Mouse (Mus musculus) heart, embryonic 10.5 days (tissue): ENCODE results near the gene Hba-a2. TPM values are rescaled to one million over a fixed set of nuclear protein-coding genes. Genes with fewer than 3 reads are reported as not detected.
A peak's percentile ranks its signal among the peaks of the same experiment; 100 is the strongest.
"Not testable (repeated sequence)": the region's sequence is repeated elsewhere in the genome, so short reads cannot be mapped to it uniquely, and the experiment has no call there.

Experiments used
- DNase-seq: peaks from one replicate; pipeline ENCODE4 v3.0.0-alpha.2; 2017; ENCODE audit warnings: low spot score
- H3K27ac ChIP-seq: fragments of 300-500 bp; sonication (generic); 2 replicates; pipeline ENCODE4 v1.5.1; 2016; ENCODE audit warnings: mild to moderate bottlenecking
- H3K27me3 ChIP-seq: fragments of 300-500 bp; sonication (generic); 2 replicates; pipeline ENCODE4 v1.6.1; 2016; ENCODE audit warnings: mild to moderate bottlenecking; ENCODE audit not compliant: poor library complexity, insufficient read depth, severe bottlenecking
- H3K36me3 ChIP-seq: fragments of 300-500 bp; sonication (generic); 2 replicates; pipeline ENCODE4 v1.6.1; 2016; ENCODE audit warnings: mild to moderate bottlenecking, moderate library complexity
- H3K4me1 ChIP-seq: fragments of 300-500 bp; sonication (generic); 2 replicates; pipeline ENCODE4 v1.6.1; 2016; ENCODE audit warnings: mild to moderate bottlenecking
- H3K4me3 ChIP-seq: fragments of 300-500 bp; sonication (generic); 2 replicates; pipeline ENCODE4 v1.5.1; 2016; ENCODE audit warnings: mild to moderate bottlenecking, moderate library complexity
- H3K9me3 ChIP-seq: fragments of 300-500 bp; sonication (generic); 2 replicates; pipeline ENCODE4 v1.6.1; 2016; ENCODE audit warnings: mild to moderate bottlenecking, moderate library complexity
- WGBS: fragments of 180-500 bp; shearing (Covaris S2); methylation state at CpG from one replicate; pipeline ENCODE4 v1.1.7; 2016; 5-methylcytosine and 5-hydroxymethylcytosine counted together
- polyA plus RNA-seq: library from polyadenylated mRNA; unstranded; fragments of >200 nt; fragmentation: Nextera tagmentation; extraction: Ambion mirVana; gene quantifications from 2 replicates; pipeline ENCODE4 v1.2.1, GENCODE M21; 2016

Hba-a2 gene
- polyA plus RNA-seq = 9,075 and 12,184 TPM in 2 replicates

- not testable (repeated sequence) for H3K4me1 ChIP-seq, H3K4me3 ChIP-seq, H3K9me3 ChIP-seq, H3K36me3 ChIP-seq, DNase-seq, H3K27ac ChIP-seq
- H3K27me3 ChIP-seq = peaks cover 14% of the 10 kb centered on the region
- no CpG with 5 or more reads among the region's 4 CpGs for WGBS
These were observed at the start of gene Hba-a2 for GRCm38 (mm10) chr11:32296203-32296602. TSS of gene Hba-a2 (plus strand) at chr11:32296489.

DNA sequence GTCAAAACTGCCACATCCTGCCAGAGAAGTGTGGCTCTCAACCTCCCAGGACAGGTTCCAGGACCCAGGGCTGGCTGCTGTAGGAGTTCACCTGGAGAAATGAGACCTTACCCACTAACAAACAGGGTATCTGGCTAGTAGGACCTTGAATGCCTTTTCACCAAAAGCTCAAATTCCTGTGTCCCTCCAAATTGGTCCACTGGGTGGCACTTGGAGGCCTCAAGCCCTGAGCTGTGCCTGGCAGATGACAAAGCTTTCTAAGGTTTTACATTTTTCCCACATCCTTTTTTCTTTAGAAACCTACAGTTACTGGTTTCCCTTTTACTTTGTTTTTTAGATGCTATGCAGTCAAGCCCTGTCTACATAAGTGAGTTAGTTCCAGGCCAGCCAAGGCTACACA lies 49.2 kb upstream of the Hba-a2 start:
- H3K9me3 ChIP-seq = no peaks in the 10 kb centered on the region
- H3K27ac ChIP-seq = peak overlapping the region; percentile 38
- no peak overlapping the region for H3K4me3 ChIP-seq
- peaks cover 16% of the 10 kb centered on the region; the same call in 1 of the 2 replicates for H3K4me1 ChIP-seq
- H3K36me3 ChIP-seq = peaks cover 58% of the 10 kb centered on the region
- no peak for DNase-seq
- H3K27me3 ChIP-seq = no peaks in the 10 kb centered on the region

- WGBS = 83% methylated on average over 3 of the region's 3 CpGs
- peak overlapping the region; percentile 56; the same call in 1 of the 2 replicates for H3K27ac ChIP-seq
- H3K27me3 ChIP-seq = no peaks in the 10 kb centered on the region
- peaks cover 11% of the 10 kb centered on the region; the same call in 1 of the 2 replicates for H3K4me1 ChIP-seq
- no peak overlapping the region for H3K4me3 ChIP-seq
- DNase-seq = no peak
- no peaks in the 10 kb centered on the region for H3K9me3 ChIP-seq
- peaks cover 63% of the 10 kb centered on the region for H3K36me3 ChIP-seq
These were observed 47.9 kb upstream of the Hba-a2 start for GRCm38 (mm10) chr11:32248350-32248749.

DNA sequence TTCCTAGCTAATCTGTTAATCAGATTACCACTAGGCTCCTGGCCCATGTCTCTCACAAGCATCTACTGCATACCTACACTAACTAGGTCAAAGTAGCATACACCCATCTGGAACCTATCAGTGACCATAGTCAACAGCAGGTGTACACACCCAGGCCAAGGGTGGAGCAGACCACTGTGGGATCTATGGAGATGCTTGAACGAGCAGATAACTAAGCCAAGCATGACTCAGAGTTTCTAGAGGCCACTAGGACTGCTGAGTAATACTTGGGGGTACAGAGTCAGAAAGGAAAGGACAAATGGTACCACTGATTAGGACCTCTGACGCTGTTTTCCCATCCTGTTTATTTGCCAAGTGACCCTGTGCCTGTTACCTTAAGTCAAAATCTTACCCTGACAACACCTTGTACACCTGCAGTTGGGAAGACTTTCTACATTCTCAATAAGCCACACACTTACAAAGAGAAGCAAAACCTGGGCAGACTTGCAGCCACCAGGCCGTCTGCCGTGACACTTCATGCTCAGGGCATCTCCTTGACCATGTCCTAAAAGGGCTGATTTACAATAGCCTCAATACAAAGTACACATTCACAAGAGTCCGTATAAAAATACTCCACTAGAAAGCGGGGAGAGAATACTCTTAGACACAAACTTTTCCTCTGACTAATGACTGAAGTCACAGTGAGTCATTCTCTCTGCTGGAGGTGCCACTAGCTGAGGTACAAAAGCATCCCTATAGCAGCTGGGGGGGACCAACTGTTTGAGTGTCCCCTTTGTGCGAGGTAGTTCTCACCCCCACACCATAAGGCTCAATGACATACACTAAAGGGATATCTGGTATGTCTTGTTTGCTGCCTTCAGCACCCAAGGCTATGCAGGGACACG lies 45.2 kb upstream of the Hba-a2 start:
- Histone ChIP-seq H3K9me3 (no peaks in the 10 kb centered on the region), H3K27me3 (no peaks in the 10 kb centered on the region), H3K36me3 (peaks cover 77% of the 10 kb centered on the region), H3K4me3 (no peak overlapping the region), H3K4me1 (no peaks in the 10 kb centered on the region), H3K27ac (peak overlapping the region; percentile 69)
- DNase-seq = peak; percentile 93
- 77% methylated on average over 8 of the region's 8 CpGs for WGBS

- no peak for DNase-seq
- 95% methylated on average over 1 of the region's 1 CpGs for WGBS
- Histone ChIP-seq H3K27me3 (no peaks in the 10 kb centered on the region), H3K27ac (no peak overlapping the region; the same call in 1 of the 2 replicates), H3K4me1 (0 out of 2 replicates have a peak, but pooled peaks cover 2% of the 10 kb centered on the region), H3K9me3 (no peaks in the 10 kb centered on the region), H3K36me3 (peaks cover 63% of the 10 kb centered on the region), H3K4me3 (no peak overlapping the region)
These were observed 43.2 kb upstream of the Hba-a2 start for GRCm38 (mm10) chr11:32253121-32253520.

GRCm38 (mm10) chr11:32256146-32256545 lies 40.1 kb upstream of the Hba-a2 start:
- WGBS = 75% methylated on average over 1 of the region's 1 CpGs
- DNase-seq = peak; percentile 92
- Histone ChIP-seq H3K27ac (peak overlapping the region; percentile 77), H3K9me3 (no peaks in the 10 kb centered on the region), H3K36me3 (peaks cover 56% of the 10 kb centered on the region; the same call in 1 of the 2 replicates), H3K4me1 (0 out of 2 replicates have a peak, but pooled peaks cover 2% of the 10 kb centered on the region), H3K27me3 (no peaks in the 10 kb centered on the region), H3K4me3 (no peak overlapping the region)

GRCm38 (mm10) chr11:32256566-32256965 lies 39.7 kb upstream of the Hba-a2 start:
- Histone ChIP-seq H3K9me3 (no peaks in the 10 kb centered on the region), H3K27ac (peak overlapping the region; percentile 77), H3K4me3 (no peak overlapping the region), H3K36me3 (peaks cover 54% of the 10 kb centered on the region; the same call in 1 of the 2 replicates), H3K4me1 (0 out of 2 replicates have a peak, but pooled peaks cover 2% of the 10 kb centered on the region), H3K27me3 (no peaks in the 10 kb centered on the region)
- WGBS = 80% methylated on average over 3 of the region's 3 CpGs
- no peak for DNase-seq

GRCm38 (mm10) chr11:32262674-32263415 lies 33.4 kb upstream of the Hba-a2 start:
- H3K27ac ChIP-seq = peak overlapping the region; percentile 52; the same call in 1 of the 2 replicates
- 69% methylated on average over 10 of the region's 10 CpGs for WGBS
- no peaks in the 10 kb centered on the region for H3K27me3 ChIP-seq
- no peaks in the 10 kb centered on the region for H3K9me3 ChIP-seq
- peaks cover 15% of the 10 kb centered on the region for H3K4me1 ChIP-seq
- no peak for DNase-seq
- peaks cover 20% of the 10 kb centered on the region for H3K36me3 ChIP-seq
- no peak overlapping the region for H3K4me3 ChIP-seq

GRCm38 (mm10) chr11:32265117-32265738 lies 31.1 kb upstream of the Hba-a2 start:
- Histone ChIP-seq H3K4me3 (no peak overlapping the region), H3K27ac (peak overlapping the region; percentile 75), H3K27me3 (no peaks in the 10 kb centered on the region; the same call in 1 of the 2 replicates), H3K36me3 (peaks cover 18% of the 10 kb centered on the region), H3K4me1 (peaks cover 20% of the 10 kb centered on the region), H3K9me3 (no peaks in the 10 kb centered on the region)
- 80% methylated on average over 3 of the region's 3 CpGs for WGBS
- no peak for DNase-seq

DNA sequence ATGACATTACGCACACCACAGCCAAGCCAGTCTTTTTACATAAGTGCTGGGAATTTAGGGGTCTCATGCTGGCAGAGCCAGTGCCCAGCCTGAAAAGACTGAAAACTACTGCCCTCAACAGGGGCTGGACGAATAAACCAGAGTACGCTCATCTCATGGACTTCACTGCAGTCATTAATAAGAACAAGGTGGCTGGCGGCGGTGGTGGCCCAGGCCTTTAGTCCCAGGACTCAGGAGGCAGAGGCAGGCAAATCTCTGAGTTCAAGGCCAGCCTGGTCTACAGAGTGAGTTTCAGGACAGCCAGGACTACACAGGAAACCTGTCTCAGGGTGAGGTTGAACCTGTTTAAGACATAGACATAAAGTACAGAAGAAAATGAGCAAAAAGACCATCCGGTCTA lies 30.1 kb upstream of the Hba-a2 start:
- 89% methylated on average over 6 of the region's 6 CpGs for WGBS
- Histone ChIP-seq H3K27me3 (no peaks in the 10 kb centered on the region; the same call in none of the 2 replicates), H3K4me3 (no peak overlapping the region), H3K9me3 (no peaks in the 10 kb centered on the region), H3K36me3 (peaks cover 9% of the 10 kb centered on the region), H3K4me1 (peaks cover 20% of the 10 kb centered on the region), H3K27ac (peak overlapping the region; percentile 56)
- DNase-seq = peak; percentile 66

- peaks cover 8% of the 10 kb centered on the region for H3K36me3 ChIP-seq
- H3K9me3 ChIP-seq = no peaks in the 10 kb centered on the region
- H3K4me1 ChIP-seq = peaks cover 20% of the 10 kb centered on the region
- DNase-seq = no peak
- H3K27me3 ChIP-seq = no peaks in the 10 kb centered on the region; the same call in none of the 2 replicates
- H3K4me3 ChIP-seq = peak overlapping the region; percentile 93
- WGBS = 38% methylated on average over 6 of the region's 6 CpGs
- H3K27ac ChIP-seq = peak overlapping the region; percentile 99
These were observed 29.5 kb upstream of the Hba-a2 start for GRCm38 (mm10) chr11:32266776-32267175.

DNA sequence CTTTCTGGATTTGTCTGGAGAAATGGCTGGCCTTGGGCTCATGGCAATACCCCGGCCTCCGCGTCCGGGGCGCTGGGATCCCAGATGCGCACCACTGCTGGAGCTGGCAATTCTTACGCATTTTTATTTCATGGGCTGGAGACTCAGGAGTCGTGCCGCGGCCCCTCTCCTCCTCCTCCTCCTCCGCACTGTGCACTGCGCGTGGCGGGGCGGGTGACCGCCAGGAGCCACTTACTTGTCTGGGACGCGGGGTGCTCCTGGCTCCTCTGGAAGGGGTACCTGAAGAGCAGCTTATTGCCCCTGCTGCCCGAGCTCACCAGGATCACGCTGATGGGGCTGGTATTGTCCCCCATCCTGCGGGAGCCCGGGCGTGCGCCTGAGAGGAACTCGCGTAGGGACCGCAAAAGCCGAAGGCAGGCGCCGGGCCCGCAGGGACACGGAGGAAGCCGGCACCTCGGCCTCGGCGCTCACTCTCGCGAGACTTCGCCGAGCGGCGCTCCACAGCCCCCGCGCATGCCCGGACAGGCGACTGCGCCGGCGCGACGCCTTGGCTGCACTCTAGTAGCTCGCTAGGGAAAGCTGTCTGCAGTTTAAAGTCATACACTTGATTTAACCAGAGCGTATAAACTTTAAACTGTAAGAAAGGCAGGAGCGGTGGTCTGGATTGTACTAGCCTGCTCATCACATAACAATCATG lies 29.0 kb upstream of the Hba-a2 start, which contains the start of gene Nprl3:
Gene Nprl3 (minus strand): TSS at position 520 of the 697 bp plus-strand sequence.
- peak; percentile 96 for DNase-seq
- WGBS = under 1% methylated on average over 54 of the region's 54 CpGs

More for the DNA sequence above, 29.0 kb upstream of the Hba-a2 start, which contains the start of gene Nprl3:
- Histone ChIP-seq H3K9me3 (no peaks in the 10 kb centered on the region), H3K4me1 (peaks cover 20% of the 10 kb centered on the region), H3K27ac (peak within 1 kb of the TSS; percentile 99), H3K36me3 (peaks cover 6% of the 10 kb centered on the region), H3K27me3 (no peaks in the 10 kb centered on the region; the same call in none of the 2 replicates), H3K4me3 (peak within 1 kb of the TSS; percentile 93)
